Mouse (Mus musculus): ENCODE measurements around the gene Fsd1. TPM values are rescaled to one million over a fixed set of nuclear protein-coding genes. Genes with fewer than 3 reads are reported as not detected.

Fsd1 gene
- polyA plus RNA-seq, 1 experiment from 2014 or later = 18.3 TPM

- Histone ChIP-seq H3K4me2 (peak overlapping the region; percentile 76), H3K9ac (0 out of 2 replicates have a peak overlapping the region, but pooled peaks have one; percentile 33), H3K27ac (no peak overlapping the region), H3K27me3 (peaks cover 19% of the 10 kb centered on the region), H3K4me3 (peak overlapping the region; percentile 47), H3K4me1 (peaks cover 27% of the 10 kb centered on the region), H3K36me3 (peaks cover 4% of the 10 kb centered on the region), H3K9me3 (no peaks in the 10 kb centered on the region)
- no peak for ATAC-seq (ENCODE audit: insufficient number of reproducible peaks, low FRiP score, low TSS enrichment, low read depth)
- 2% methylated on average over 26 of the region's 26 CpGs for WGBS
Observed at GRCm38 (mm10) chr17:55956129-55956528, 30.2 kb upstream of the Fsd1 start.

GRCm38 (mm10) chr17:55956591-55956990 is 29.7 kb upstream of the Fsd1 start:
- peak overlapping the region; percentile 76 for H3K4me2 ChIP-seq
- H3K4me3 ChIP-seq = peak overlapping the region; percentile 47
- H3K9ac ChIP-seq = no peak overlapping the region
- H3K27ac ChIP-seq = no peak overlapping the region
- H3K4me1 ChIP-seq = peaks cover 27% of the 10 kb centered on the region
- peaks cover 9% of the 10 kb centered on the region for H3K36me3 ChIP-seq
- peaks cover 15% of the 10 kb centered on the region for H3K27me3 ChIP-seq
- 32% methylated on average over 6 of the region's 6 CpGs for WGBS
- ATAC-seq (ENCODE audit: insufficient number of reproducible peaks, low FRiP score, low TSS enrichment, low read depth) = no peak
- H3K9me3 ChIP-seq = no peaks in the 10 kb centered on the region

- H3K4me3 ChIP-seq = no peak overlapping the region
- no peak overlapping the region; the same call in 1 of the 2 replicates for H3K27ac ChIP-seq
- peaks cover 27% of the 10 kb centered on the region for H3K4me1 ChIP-seq
- no peak for ATAC-seq (ENCODE audit: insufficient number of reproducible peaks, low FRiP score, low TSS enrichment, low read depth)
- peaks cover 15% of the 10 kb centered on the region for H3K27me3 ChIP-seq
- H3K4me2 ChIP-seq = no peak overlapping the region
- peaks cover 15% of the 10 kb centered on the region for H3K36me3 ChIP-seq
- H3K9ac ChIP-seq = 0 out of 2 replicates have a peak overlapping the region, but pooled peaks have one; percentile 8
- 15% methylated on average over 9 of the region's 9 CpGs for WGBS
- H3K9me3 ChIP-seq = no peaks in the 10 kb centered on the region
Observed at GRCm38 (mm10) chr17:55957168-55957567, 29.1 kb upstream of the Fsd1 start.

- Histone ChIP-seq H3K36me3 (peaks cover 18% of the 10 kb centered on the region), H3K27me3 (peaks cover 15% of the 10 kb centered on the region), H3K9ac (peak overlapping the region; percentile 26; the same call in 1 of the 2 replicates), H3K27ac (peak overlapping the region; percentile 98), H3K4me3 (peak overlapping the region; percentile 62), H3K4me1 (peaks cover 28% of the 10 kb centered on the region), H3K4me2 (peak overlapping the region; percentile 70), H3K9me3 (no peaks in the 10 kb centered on the region)
- WGBS = 81% methylated on average over 13 of the region's 13 CpGs
- ATAC-seq (ENCODE audit: insufficient number of reproducible peaks, low FRiP score, low TSS enrichment, low read depth) = no peak
Observed at GRCm38 (mm10) chr17:55957726-55958583, 28.4 kb upstream of the Fsd1 start.

- peak overlapping the region; percentile 98 for H3K27ac ChIP-seq
- peaks cover 32% of the 10 kb centered on the region for H3K4me1 ChIP-seq
- peaks cover 15% of the 10 kb centered on the region for H3K27me3 ChIP-seq
- no peak for ATAC-seq (ENCODE audit: insufficient number of reproducible peaks, low FRiP score, low TSS enrichment, low read depth)
- H3K9ac ChIP-seq = peak overlapping the region; percentile 26; the same call in 1 of the 2 replicates
- peak overlapping the region; percentile 70 for H3K4me2 ChIP-seq
- 27% methylated on average over 2 of the region's 2 CpGs for whole genome bisulfite sequencing
- H3K36me3 ChIP-seq = peaks cover 18% of the 10 kb centered on the region
- H3K4me3 ChIP-seq = peak overlapping the region; percentile 62
- no peaks in the 10 kb centered on the region for H3K9me3 ChIP-seq
Observed at GRCm38 (mm10) chr17:55958584-55958886, 27.8 kb upstream of the Fsd1 start.

- Histone ChIP-seq H3K27me3 (peaks cover 10% of the 10 kb centered on the region), H3K36me3 (peaks cover 23% of the 10 kb centered on the region), H3K4me3 (peak within 1 kb of the TSS; percentile 62), H3K9me3 (no peaks in the 10 kb centered on the region), H3K4me1 (peaks cover 32% of the 10 kb centered on the region), H3K27ac (peak within 1 kb of the TSS; percentile 98), H3K9ac (peak within 1 kb of the TSS; percentile 39), H3K4me2 (peak within 1 kb of the TSS; percentile 70)
- ATAC-seq (ENCODE audit: insufficient number of reproducible peaks, low FRiP score, low TSS enrichment, low read depth) = peak; percentile 91
- WGBS = under 1% methylated on average over 45 of the region's 46 CpGs
Observed at GRCm38 (mm10) chr17:55958918-55959728, 27.2 kb upstream of the Fsd1 start, which contains the start of gene Yju2. Gene Yju2, plus strand, starts transcription at chr17:55959099.

- Histone ChIP-seq H3K9ac (peak overlapping the region; percentile 39; the same call in 1 of the 2 replicates), H3K27me3 (peaks cover under 1% of the 10 kb centered on the region; the same call in 1 of the 2 replicates), H3K27ac (peak overlapping the region; percentile 98), H3K9me3 (no peaks in the 10 kb centered on the region), H3K36me3 (peaks cover 33% of the 10 kb centered on the region), H3K4me2 (peak overlapping the region; percentile 50), H3K4me1 (peaks cover 32% of the 10 kb centered on the region), H3K4me3 (peak overlapping the region; percentile 62)
- ATAC-seq (ENCODE audit: insufficient number of reproducible peaks, low FRiP score, low TSS enrichment, low read depth) = no peak
- WGBS = 70% methylated on average over 10 of the region's 10 CpGs
Observed at GRCm38 (mm10) chr17:55959946-55960740, 26.2 kb upstream of the Fsd1 start.

- H3K9me3 ChIP-seq = no peaks in the 10 kb centered on the region
- ATAC-seq (ENCODE audit: insufficient number of reproducible peaks, low FRiP score, low TSS enrichment, low read depth) = no peak
- H3K27ac ChIP-seq = no peak overlapping the region
- no peak overlapping the region for H3K9ac ChIP-seq
- peaks cover 32% of the 10 kb centered on the region for H3K4me1 ChIP-seq
- H3K4me2 ChIP-seq = no peak overlapping the region
- peaks cover 38% of the 10 kb centered on the region for H3K36me3 ChIP-seq
- no peak overlapping the region for H3K4me3 ChIP-seq
- no peaks in the 10 kb centered on the region for H3K27me3 ChIP-seq
Observed at GRCm38 (mm10) chr17:55960791-55961190, 25.5 kb upstream of the Fsd1 start.

GRCm38 (mm10) chr17:55961631-55962030 is 24.7 kb upstream of the Fsd1 start:
- peaks cover 24% of the 10 kb centered on the region for H3K4me1 ChIP-seq
- no peaks in the 10 kb centered on the region for H3K9me3 ChIP-seq
- no peak overlapping the region for H3K27ac ChIP-seq
- H3K4me3 ChIP-seq = no peak overlapping the region
- H3K4me2 ChIP-seq = no peak overlapping the region
- 93% methylated on average over 7 of the region's 7 CpGs for WGBS
- H3K9ac ChIP-seq = no peak overlapping the region
- H3K36me3 ChIP-seq = peaks cover 46% of the 10 kb centered on the region
- H3K27me3 ChIP-seq = no peaks in the 10 kb centered on the region
- no peak for ATAC-seq (ENCODE audit: insufficient number of reproducible peaks, low FRiP score, low TSS enrichment, low read depth)

GRCm38 (mm10) chr17:55963171-55963570 is 23.1 kb upstream of the Fsd1 start:
- ATAC-seq (ENCODE audit: insufficient number of reproducible peaks, low FRiP score, low TSS enrichment, low read depth) = no peak
- WGBS = 74% methylated on average over 14 of the region's 14 CpGs
- no peak overlapping the region for H3K27ac ChIP-seq
- peaks cover 16% of the 10 kb centered on the region for H3K4me1 ChIP-seq
- no peak overlapping the region for H3K4me3 ChIP-seq
- H3K9me3 ChIP-seq = no peaks in the 10 kb centered on the region
- H3K36me3 ChIP-seq = peaks cover 62% of the 10 kb centered on the region
- H3K4me2 ChIP-seq = no peak overlapping the region
- no peak overlapping the region for H3K9ac ChIP-seq
- H3K27me3 ChIP-seq = no peaks in the 10 kb centered on the region

GRCm38 (mm10) chr17:55964496-55964895 is 21.8 kb upstream of the Fsd1 start:
- H3K9me3 ChIP-seq = no peaks in the 10 kb centered on the region
- ATAC-seq (ENCODE audit: insufficient number of reproducible peaks, low FRiP score, low TSS enrichment, low read depth) = no peak
- H3K27ac ChIP-seq = no peak overlapping the region
- peaks cover 62% of the 10 kb centered on the region for H3K36me3 ChIP-seq
- no peak overlapping the region for H3K9ac ChIP-seq
- 92% methylated on average over 10 of the region's 10 CpGs for WGBS
- H3K4me1 ChIP-seq = peaks cover 16% of the 10 kb centered on the region
- H3K4me2 ChIP-seq = no peak overlapping the region
- H3K4me3 ChIP-seq = no peak overlapping the region
- no peaks in the 10 kb centered on the region for H3K27me3 ChIP-seq
